Mouse (Mus musculus) MEL (cell line): Measurements from ENCODE around the gene Mapt.

Source experiments
- CHD1 ChIP-seq: IDR thresholded peaks from 2 replicates; pipeline ENCODE4 v1.6.1; 2012; ENCODE audit warnings: low read depth, mild to moderate bottlenecking, inconsistent platforms, low read length, improper control_type of control experiment
- CTCF ChIP-seq, 3 experiments: IDR thresholded peaks in 2 of 3; conservative IDR thresholded peaks in 1 of 3; 2 replicates each; pipeline ENCODE4 v1.5.1; 2011 to 2012; ENCODE audit warnings: low read length in 3 of 3, low read depth in 2 of 3, mild to moderate bottlenecking in 2 of 3, improper control_type of control experiment in 1 of 3, inconsistent platforms in 1 of 3, mixed read lengths in 1 of 3, moderate library complexity in 1 of 3; ENCODE audit not compliant: control insufficient read depth in 1 of 3, insufficient read depth in 1 of 3, poor library complexity in 1 of 3, severe bottlenecking in 1 of 3
- E2F4 ChIP-seq: IDR thresholded peaks from 2 replicates; pipeline ENCODE4 v1.6.1; 2011; ENCODE audit warnings: low read depth, low read length, improper control_type of control experiment, borderline replicate concordance
- EP300 ChIP-seq, 2 experiments: IDR thresholded peaks; 2 replicates each; pipeline ENCODE4 v1.6.1; 2011; ENCODE audit warnings: improper control_type of control experiment in 2 of 2, low read length in 2 of 2, low read depth in 1 of 2, mild to moderate bottlenecking in 1 of 2
- GATA1 ChIP-seq: IDR thresholded peaks from 2 replicates; pipeline ENCODE4 v1.6.1; 2011; ENCODE audit warnings: low read depth, low read length, improper control_type of control experiment
- MAFK ChIP-seq: IDR thresholded peaks from 2 replicates; pipeline ENCODE4 v1.6.1; 2011; ENCODE audit warnings: low read depth, mild to moderate bottlenecking, low read length, improper control_type of control experiment, borderline replicate concordance
- MEF2A ChIP-seq: IDR thresholded peaks from 2 replicates; pipeline ENCODE4 v1.6.1; 2014; ENCODE audit warnings: low read depth, mild to moderate bottlenecking, inconsistent platforms, low read length, improper control_type of control experiment; ENCODE audit not compliant: poor library complexity, insufficient replicate concordance, severe bottlenecking; ENCODE audit errors: extremely low read depth
- NELFE ChIP-seq: IDR thresholded peaks from 2 replicates; pipeline ENCODE4 v1.6.1; 2011; ENCODE audit warnings: low read depth, low read length, improper control_type of control experiment
- POLR2A ChIP-seq, 2 experiments: IDR thresholded peaks; 2 replicates each; pipeline ENCODE4 v1.6.1; 2011 to 2012; ENCODE audit warnings: low read length in 2 of 2, mild to moderate bottlenecking in 2 of 2, control low read depth in 1 of 2, improper control_type of control experiment in 1 of 2, low read depth in 1 of 2, moderate library complexity in 1 of 2; ENCODE audit not compliant: control insufficient read depth in 1 of 2, insufficient read depth in 1 of 2, poor library complexity in 1 of 2
- SMC3 ChIP-seq: IDR thresholded peaks from 2 replicates; pipeline ENCODE4 v1.6.1; 2011; ENCODE audit warnings: low read depth, low read length, improper control_type of control experiment
- TAL1 ChIP-seq: IDR thresholded peaks from 2 replicates; pipeline ENCODE4 v1.6.1; 2012; ENCODE audit warnings: mild to moderate bottlenecking, inconsistent platforms, low read length, moderate library complexity, mixed read lengths
- TCF12 ChIP-seq: IDR thresholded peaks from 2 replicates; pipeline ENCODE4 v1.6.1; 2014; ENCODE audit warnings: low read depth, mild to moderate bottlenecking, inconsistent platforms, low read length, improper control_type of control experiment, moderate library complexity
- USF1 ChIP-seq: IDR thresholded peaks from 2 replicates; pipeline ENCODE4 v1.6.1; 2014; ENCODE audit warnings: low read depth, mild to moderate bottlenecking, inconsistent platforms, low read length, improper control_type of control experiment, moderate library complexity

- TF ChIP-seq TAL1 (no peak), MAFK (no peak), EP300 (IDR thresholded peaks at IDR 0.05; ENCODE audit: low read depth in 1 of 2, low read length in 2 of 2) (no peak), CHD1 (no peak), E2F4 (no peak), NELFE (no peak), POLR2A (IDR thresholded peaks at IDR 0.05; ENCODE audit: control insufficient read depth in 1 of 2, insufficient read depth in 1 of 2, low read depth in 1 of 2, low read length in 2 of 2, poor library complexity in 1 of 2) (no peak), SMC3 (no peak), CTCF (IDR thresholded peaks at IDR 0.05 in 2 of 3, conservative IDR thresholded peaks at IDR 0.05 in 1 of 3; ENCODE audit: control insufficient read depth in 1 of 3, insufficient read depth in 1 of 3, low read depth in 2 of 3, low read length in 3 of 3, poor library complexity in 1 of 3, severe bottlenecking in 1 of 3) (no peak; a peak in 1 of 6 replicates), TCF12 (no peak), MEF2A (no peak), USF1 (no peak), GATA1 (no peak)
These were observed 1.8 kb upstream of the Mapt start for GRCm38 (mm10) chr11:104229391-104229790.
